Mouse (Mus musculus) liver, adult 2 months (tissue): ENCODE data around the gene Ccdc190.

Experiments
- CTCF ChIP-seq: fragments of 200-500 bp; IDR thresholded peaks from 2 replicates; pipeline ENCODE4 v1.5.1; 2011; ENCODE audit warnings: low read depth, low read length, control low read depth
- POLR2A ChIP-seq: fragments of 200-500 bp; IDR thresholded peaks from 2 replicates; pipeline ENCODE4 v1.6.1; 2011; ENCODE audit warnings: low read length, control low read depth; ENCODE audit not compliant: insufficient read depth; ENCODE audit errors: extremely low read depth

GRCm38 (mm10) chr1:169977621-169978020, 49.2 kb downstream of the Ccdc190 start:
- TF ChIP-seq CTCF (no peak), POLR2A (no peak)
